Mouse (Mus musculus) left cerebral cortex, adult 2 months (tissue): ENCODE data around the gene Gabarap. TPM values are rescaled to one million over a fixed set of nuclear protein-coding genes. Genes with fewer than 3 reads are reported as not detected.
"Not testable (repeated sequence)": the region's sequence is repeated elsewhere in the genome, so short reads cannot be mapped to it uniquely, and the experiment has no call there.

Experiments
- DNase-seq, 2 experiments: peaks; one replicate each; pipeline ENCODE4 v3.0.0; 2021 to 2022; ENCODE audit warnings: low spot score in 2 of 2, mixed read lengths in 1 of 2; ENCODE audit errors: extremely low spot score in 1 of 2
- H3K27ac ChIP-seq: fragments of 200-600 bp; 2 replicates; pipeline ENCODE4 v1.8.1; 2022
- H3K4me3 ChIP-seq: fragments of 200-600 bp; 2 replicates; pipeline ENCODE4 v1.8.1; 2022
- CTCF ChIP-seq: fragments of 200-600 bp; IDR thresholded peaks from 2 replicates; pipeline ENCODE4 v1.8.1; 2022; ENCODE audit warnings: antibody characterized with exemption, mild to moderate bottlenecking, moderate library complexity
- intact Hi-C: fragments of 180-260 bp; cut with DNase I; formaldehyde crosslinking; loops from one replicate; pipeline ENCODE4 v1.15.1; 2025
- long read RNA-seq, 2 experiments: library from polyadenylated mRNA; stranded (forward); transcript quantifications; one replicate each; pipeline ENCODE4 v2.0.0; 2021; ENCODE audit warnings: borderline mapping rate in 2 of 2
- total RNA-seq, 2 experiments: library from RNA; stranded (reverse); gene quantifications; 2 replicates each; pipeline ENCODE4 v1.2.3; 2021

The Gabarap gene
- total RNA-seq, result 100 to 1,000 TPM; 209 to 215 TPM
- long read RNA-seq, experiment 1, transcript Gabarap-201 (4 exons, 1,351 nt), result major isoform, 89 of 89 reads
- long read RNA-seq, experiment 1, partial matches to known transcripts, result 0 of 89 reads
- long read RNA-seq, experiment 1, other reads (novel, unspliced or antisense), result 0 of 89 reads
- long read RNA-seq, experiment 2, transcript Gabarap-201 (4 exons, 1,351 nt), result major isoform, 80 of 83 reads
- long read RNA-seq, experiment 2, partial matches to known transcripts, result 2 of 83 reads
- long read RNA-seq, experiment 2, other reads (novel, unspliced or antisense), result 1 of 83 reads

- intact Hi-C loops, result no loop called here
- TF ChIP-seq CTCF, result no peak
- peak; percentile 93 to 95 for DNase-seq
- Histone ChIP-seq H3K27ac (peak within 1 kb of the TSS; percentile 96), H3K4me3 (peak within 1 kb of the TSS; percentile 93)
Observed at GRCm38 (mm10) chr11:69990850-69991691, at the start of gene Gabarap. Gene Gabarap, plus strand, starts transcription at chr11:69991143.

DNA sequence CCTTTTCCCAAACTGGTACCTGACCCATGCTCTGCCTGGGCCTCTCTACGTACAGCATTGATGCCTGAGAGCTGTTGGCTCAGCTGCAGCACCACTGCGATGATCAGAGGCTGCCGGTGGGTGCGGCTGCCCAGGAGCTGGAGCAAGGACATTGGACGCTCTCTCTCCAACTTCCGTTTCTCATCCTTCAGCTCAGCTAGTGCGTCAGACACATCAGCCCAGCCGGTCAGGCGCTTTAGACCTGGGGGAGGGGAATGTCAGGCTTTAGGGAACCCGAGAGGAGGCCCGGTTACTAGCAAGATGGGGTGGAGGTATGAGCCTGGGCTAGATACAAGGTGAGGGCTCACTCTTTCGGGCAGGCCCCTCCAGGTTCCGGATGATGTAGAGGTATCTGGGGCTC is 45.7 kb upstream of the Gabarap start:
- DNase-seq, result no peak
- no peak for TF ChIP-seq CTCF
- intact Hi-C loops, result no loop called here
- Histone ChIP-seq H3K27ac (no peak overlapping the region), H3K4me3 (no peak overlapping the region)

- TF ChIP-seq CTCF, result no peak
- no peak overlapping the region for H3K27ac ChIP-seq
- no peak overlapping the region for H3K4me3 ChIP-seq
- intact Hi-C loops, result no loop called here
- no peak for DNase-seq
Observed at GRCm38 (mm10) chr11:69945997-69946891, 44.7 kb upstream of the Gabarap start.

- no peak for TF ChIP-seq CTCF
- no peak for DNase-seq
- peak overlapping the region; percentile 30 for H3K4me3 ChIP-seq
- no peak overlapping the region for H3K27ac ChIP-seq
- intact Hi-C loops, result no loop called here
Observed at GRCm38 (mm10) chr11:69947337-69948065, 43.4 kb upstream of the Gabarap start.

DNA sequence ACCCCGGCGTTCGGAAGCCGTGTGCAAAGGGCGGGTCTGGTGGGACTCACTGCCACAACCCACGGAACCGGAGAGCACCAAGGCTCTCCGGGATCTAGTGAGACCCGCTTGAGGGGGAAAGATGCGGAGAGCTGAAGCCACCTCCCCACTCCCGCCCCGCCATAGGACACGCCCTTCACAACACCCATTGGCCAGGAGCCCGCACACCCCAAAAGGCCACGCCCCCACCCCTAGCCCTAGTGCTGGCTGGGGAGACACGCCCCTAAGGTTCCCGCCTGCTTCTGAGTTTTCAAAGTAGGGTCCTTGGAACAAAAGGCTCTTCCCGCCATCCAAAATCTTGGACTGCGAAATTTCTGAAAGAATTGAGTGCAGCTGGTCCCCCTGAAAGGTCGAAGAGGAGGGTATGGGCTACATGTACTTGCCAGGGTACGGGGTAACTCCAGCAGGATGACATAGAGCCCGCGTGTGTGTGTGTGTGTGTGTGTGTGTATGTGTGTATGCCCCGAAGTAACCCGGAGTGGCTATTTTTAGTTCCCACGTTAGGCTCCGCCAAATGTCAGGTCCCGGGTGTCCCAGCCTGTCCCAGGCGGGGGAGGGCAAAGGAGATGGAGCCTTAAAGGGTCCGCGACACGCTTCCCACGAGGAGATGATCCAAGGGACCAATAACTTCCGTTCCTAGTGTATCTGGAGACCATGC is 42.7 kb upstream of the Gabarap start, which contains the start of gene Slc2a4:
Slc2a4 (minus strand) TSS at position 123 of the 697 bp plus-strand sequence.
- peak; percentile 39 to 62 for DNase-seq
- H3K27ac ChIP-seq, result no peak within 1 kb of the TSS
- peak within 1 kb of the TSS; percentile 30 for H3K4me3 ChIP-seq
- intact Hi-C loops, result no loop called here
- no peak for TF ChIP-seq CTCF

- peak; percentile 87 for TF ChIP-seq CTCF
- no peak overlapping the region for H3K4me3 ChIP-seq
- intact Hi-C loops, result loop anchor here (1.0 kb wide), 1 partner anchor 14 kb away; no protein-coding TSS in a partner anchor
Observed at GRCm38 (mm10) chr11:69948763-69949150, 42.2 kb upstream of the Gabarap start.

GRCm38 (mm10) chr11:69950807-69951459 is 40.0 kb upstream of the Gabarap start:
- Histone ChIP-seq H3K27ac (no peak overlapping the region), H3K4me3 (no peak overlapping the region)
- intact Hi-C loops, result no loop called here
- peak; percentile 13 for TF ChIP-seq CTCF
- DNase-seq, result no peak

More at GRCm38 (mm10) chr11:69948763-69949150, 42.2 kb upstream of the Gabarap start:
- H3K27ac ChIP-seq, result no peak overlapping the region
- peak; percentile 55 to 73 for DNase-seq

- intact Hi-C loops, result no loop called here
- TF ChIP-seq CTCF, result no peak; the same call in 1 of the 2 replicates
- no peak for DNase-seq
- H3K4me3 ChIP-seq, result no peak overlapping the region
- H3K27ac ChIP-seq, result no peak overlapping the region
Observed at GRCm38 (mm10) chr11:69952274-69952673, 38.7 kb upstream of the Gabarap start.

GRCm38 (mm10) chr11:69953267-69953915 is 37.6 kb upstream of the Gabarap start:
- no peak for TF ChIP-seq CTCF
- no peak for DNase-seq
- intact Hi-C loops, result no loop called here
- no peak overlapping the region for H3K27ac ChIP-seq
- H3K4me3 ChIP-seq, result no peak overlapping the region

DNA sequence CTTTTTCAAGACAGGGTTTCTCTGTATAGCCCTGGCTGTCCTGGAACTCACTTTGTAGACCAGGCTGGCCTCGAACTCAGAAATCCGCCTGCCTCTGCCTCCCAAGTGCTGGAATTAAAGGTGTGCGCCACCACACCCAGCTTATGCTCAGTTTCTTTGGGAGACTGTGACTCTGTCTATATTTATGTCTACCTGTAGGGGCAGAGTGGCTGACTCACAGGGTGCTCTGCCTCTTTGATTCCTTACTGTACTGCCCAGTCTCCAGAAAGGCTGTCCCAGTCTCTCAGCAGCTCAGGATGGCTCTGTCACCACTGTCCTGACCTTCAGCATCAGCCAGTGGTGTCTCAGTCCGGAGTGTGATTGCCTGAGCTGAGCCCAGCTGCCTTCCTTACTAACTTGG is 35.3 kb upstream of the Gabarap start:
- H3K27ac ChIP-seq, intact Hi-C loops, DNase-seq, H3K4me3 ChIP-seq: not testable (repeated sequence)
